Mouse (Mus musculus) B cell, adult 2 months (primary cell): ENCODE data around the gene Crx.
A peak's percentile ranks its signal among the peaks of the same experiment; 100 is the strongest.
"Not testable (repeated sequence)": the region's sequence is repeated elsewhere in the genome, so short reads cannot be mapped to it uniquely, and the experiment has no call there.

Source experiments
- DNase-seq, 2 experiments: peaks; one replicate each; pipeline ENCODE4 v3.0.0; 2022

Crx gene

DNA sequence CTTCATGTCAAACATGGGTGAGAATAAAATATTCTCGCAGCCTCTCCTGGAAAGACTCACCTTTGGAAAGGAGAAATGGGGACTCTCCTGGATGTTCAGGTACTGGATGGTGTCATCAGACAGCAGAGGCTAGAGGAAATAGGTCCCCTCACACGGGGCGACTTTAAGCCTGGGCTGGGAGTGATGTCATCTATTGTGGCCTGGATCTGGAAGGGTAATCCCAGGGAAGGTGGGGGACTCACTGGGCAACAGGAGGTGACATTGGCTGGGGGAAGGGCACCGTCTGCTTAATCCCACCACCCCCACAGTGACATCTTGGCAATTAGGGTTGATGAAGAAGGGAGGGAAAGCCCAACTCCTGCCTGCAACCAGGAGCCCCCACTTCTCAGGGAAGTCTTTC lies at the start of gene Crx:
Gene Crx (minus strand): TSS at position 213 of the 400 bp plus-strand sequence.
- no peak for DNase-seq

DNA sequence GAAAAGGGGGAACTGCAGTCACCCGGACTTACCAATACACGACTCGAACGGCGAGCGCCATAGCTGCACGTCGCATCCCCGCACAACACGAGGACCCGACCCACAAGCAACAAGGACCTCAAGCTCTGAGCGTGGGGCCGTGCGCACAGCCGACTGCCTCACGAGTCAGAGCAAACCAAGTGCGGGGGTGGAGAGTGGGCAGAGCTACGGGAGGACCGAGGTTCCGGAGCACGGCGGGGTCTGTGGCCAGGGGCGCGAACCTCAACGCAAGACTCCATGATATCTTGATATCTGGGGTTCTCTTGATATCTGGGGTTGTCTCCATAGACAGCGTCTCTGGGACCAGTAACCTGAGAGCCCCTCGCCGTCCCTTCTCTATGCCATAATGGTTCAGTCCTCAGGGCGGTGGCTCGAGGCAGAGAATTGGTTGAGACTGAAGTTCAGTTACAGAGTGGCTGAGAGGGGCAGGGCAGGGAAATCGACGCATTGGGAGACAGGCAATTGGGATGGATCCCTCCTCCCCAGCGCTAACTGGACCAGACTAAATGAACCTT lies 42.5 kb upstream of the Crx start, which contains the start of gene Selenow:
Gene Selenow (minus strand): TSS at position 183 of the 554 bp plus-strand sequence.
- DNase-seq: peak; percentile 94 to 95

DNA sequence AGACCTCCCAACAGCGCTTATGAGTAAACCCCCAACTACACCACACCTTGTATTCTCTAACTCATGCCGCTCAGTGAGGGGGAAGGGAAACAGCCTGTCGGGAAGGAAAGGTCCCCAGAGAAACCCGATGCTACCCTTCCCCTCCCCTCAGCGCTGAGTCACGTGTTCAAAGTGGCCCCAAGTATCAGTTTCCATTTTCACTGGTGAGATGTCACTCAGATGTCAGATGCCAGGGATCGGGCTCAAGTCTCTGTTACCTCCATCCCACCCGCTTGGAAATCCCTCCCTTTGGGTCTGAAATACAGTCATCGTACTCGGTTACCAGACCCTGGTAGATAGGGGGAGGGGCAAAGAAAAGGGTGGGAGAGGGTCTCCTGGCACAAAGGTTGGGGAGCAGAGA lies 42.0 kb upstream of the Crx start:
- DNase-seq: peak; percentile 61 to 66

DNA sequence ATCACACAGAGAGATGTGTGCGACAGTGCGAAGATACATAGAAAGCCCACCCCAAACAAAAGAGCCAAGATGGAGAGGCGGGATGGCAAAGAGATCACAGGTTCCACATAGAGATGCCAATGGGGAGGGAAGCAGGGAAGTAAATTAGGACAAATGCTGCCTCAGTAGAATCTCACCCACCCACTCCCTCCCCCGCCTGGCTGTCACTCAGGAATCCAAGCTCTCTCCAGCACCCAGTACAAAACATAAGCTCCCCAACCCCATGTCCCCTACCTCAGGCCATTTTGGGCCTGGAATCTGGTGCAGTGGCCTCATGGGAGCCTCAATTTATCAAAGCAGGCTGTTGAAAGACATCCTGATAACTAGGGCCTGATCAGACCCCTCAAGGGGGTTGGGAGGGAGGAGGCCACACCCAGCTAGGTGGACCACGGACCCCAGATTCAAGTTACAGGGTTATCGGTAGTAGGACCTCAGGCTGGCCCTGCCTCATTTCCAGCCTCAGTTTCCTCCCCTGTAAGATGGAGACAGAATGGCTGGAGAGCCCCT lies 41.0 kb upstream of the Crx start:
- no peak for DNase-seq

DNA sequence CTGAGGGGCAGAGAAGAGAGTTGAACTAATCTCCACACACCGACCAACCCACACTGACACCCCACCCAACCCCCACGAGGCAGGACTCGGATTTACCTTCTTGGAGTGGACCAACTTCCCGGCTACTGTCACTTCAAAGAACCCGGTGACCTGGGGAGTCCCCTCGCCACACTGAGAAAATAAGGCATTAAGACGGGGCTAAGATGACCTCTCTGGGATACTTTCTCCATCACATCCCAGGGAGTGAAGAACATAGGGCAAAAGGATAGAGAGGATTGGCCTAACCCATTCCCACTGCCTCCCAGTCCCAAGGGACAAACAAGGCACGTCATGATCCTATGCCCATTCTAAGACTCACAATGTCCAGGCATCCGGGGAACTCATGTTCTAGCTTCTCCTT lies 40.2 kb upstream of the Crx start:
- DNase-seq: no peak

DNA sequence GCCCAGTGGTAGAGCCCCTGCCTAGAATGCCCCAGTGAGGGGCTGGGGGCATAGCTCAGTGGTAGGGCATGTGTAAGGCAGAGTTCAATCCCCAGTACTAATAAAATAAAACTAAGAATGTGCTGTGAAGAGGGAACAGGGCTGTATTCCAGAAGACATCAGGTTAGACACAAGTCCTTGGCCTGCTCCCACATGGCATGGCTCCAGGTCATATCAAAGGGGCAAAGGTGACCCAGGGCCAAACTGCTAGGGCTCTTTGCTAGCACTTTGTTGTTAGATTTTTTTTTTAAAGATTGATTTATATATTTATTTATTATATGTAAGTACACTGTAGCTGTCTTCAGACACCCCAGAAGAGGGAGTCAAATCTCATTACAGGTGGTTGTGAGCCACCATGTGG lies 38.6 kb upstream of the Crx start:
- no peak for DNase-seq

DNA sequence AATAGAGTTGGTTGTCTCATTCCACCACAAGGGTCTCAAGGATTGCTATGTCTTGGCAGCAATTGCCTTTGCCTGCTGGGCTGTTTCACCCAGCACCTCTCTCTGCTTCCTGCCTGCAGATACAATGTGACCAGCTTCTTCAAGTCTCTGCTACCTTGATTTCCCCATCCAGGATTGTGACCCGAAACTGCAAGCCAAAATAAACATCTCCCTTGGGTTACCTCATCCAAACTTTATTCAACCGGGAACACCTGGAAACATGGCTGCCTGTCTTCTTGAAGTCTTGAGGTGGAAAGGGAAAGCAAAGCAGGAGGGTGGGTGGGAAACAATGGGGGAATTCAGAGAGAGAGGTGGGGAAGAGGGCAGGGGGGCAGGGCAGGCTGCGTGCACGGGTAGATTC lies 37.2 kb upstream of the Crx start:
- DNase-seq: no peak

DNA sequence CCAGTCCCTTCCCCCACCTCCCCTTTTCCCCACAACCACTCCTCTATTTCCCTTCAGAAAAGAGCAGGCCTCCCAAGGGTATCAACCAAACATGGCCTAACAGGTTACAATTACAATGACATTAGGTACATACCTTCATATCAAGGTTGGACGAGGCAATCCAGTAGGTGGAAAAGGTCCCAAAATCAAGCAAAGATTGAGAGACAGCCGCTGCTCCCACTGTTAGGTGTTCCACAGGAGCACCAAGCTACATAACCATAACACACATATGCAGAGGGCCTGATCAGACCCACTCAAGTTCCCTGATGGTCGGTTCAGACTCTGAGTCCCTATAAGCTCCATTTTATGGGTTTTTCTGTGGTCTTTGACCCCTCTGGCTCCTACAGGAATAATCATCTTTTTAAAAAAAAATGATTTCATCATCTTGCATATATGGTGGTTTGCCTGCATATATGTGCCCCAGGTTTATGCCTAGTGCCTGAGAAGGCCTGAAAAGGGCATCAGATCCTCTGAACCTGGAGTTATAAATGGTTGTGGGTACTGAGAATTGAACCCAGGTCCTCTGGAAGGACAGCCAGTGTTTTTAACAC lies 36.5 kb upstream of the Crx start:
- DNase-seq: no peak

DNA sequence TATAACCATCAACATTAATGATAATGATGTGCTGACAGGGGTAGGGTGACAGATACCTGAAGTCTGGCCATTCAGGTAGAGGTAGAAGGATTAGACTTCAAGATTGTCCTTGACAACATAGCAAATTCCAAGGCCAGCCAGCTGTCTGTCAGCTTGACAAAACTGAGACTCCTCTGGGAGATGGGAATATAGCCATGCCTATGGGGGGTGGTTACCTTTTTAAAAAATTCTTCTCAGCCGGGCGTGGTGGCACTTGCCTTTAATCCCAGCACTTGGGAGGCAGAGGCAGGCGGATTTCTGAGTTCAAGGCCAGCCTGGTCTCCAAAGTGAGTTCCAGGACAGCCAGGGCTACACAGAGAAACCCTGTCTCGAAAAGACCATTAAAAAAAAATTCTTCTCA lies 35.9 kb upstream of the Crx start:
- not testable (repeated sequence) for DNase-seq

DNA sequence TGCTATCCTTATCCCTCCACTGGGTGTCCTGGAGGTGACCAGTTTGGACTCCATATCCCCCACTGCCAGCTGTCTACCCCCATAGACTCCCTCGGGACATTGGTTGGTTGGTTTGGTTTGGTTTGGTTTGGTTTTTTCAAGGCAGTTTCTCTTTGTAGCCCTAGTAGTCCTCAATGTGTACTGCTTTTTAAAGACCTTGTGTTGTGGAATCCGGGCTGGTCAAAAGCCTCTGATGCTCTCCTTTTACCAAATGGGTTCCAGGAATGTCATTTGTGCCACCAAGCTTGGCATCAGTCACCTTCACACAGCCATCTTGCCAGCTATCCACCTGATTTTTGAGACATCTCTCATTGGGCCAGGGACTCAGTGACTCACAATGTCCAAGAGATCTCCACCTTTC lies 35.0 kb upstream of the Crx start:
- no peak for DNase-seq

DNA sequence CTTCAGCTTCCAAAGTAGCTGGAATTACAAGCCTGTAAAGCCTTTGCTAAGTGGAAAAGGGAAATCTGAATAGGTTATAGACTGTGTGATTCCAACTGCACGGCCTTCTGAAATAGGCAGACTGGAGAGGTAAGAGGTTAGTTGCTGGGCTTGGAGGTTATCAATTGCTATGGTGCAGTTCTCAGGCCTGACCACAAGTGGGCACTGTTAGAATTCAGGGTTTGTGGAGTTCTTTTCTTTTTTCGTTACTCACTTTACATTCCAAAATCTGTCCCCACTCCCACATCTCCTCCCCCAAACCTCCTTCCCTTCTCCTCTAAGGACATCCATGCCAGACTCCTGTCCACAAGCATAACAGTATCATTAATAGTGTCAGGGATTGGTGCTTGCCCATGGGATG lies 34.5 kb upstream of the Crx start:
- DNase-seq: peak; percentile 71 to 72

DNA sequence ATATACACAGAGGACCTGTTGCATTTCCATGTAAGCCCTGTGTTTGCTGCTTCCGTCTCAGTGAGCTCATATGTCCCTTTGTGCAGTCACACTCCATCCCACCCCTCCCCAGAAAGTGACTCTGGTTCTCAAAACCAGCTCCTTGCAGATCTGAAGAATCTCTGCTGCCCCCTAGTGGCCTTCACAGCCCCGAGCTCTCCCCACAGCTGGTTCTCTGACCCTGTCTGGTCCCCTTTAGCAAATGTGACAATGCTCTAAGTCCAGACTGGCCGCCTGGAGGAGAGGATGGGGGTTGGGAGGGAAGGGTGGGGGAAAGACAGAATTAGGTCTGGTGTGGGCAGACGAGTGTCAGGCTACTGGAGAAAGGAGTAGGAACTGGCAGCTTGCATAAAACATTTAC lies 32.4 kb upstream of the Crx start:
- peak; percentile 84 for DNase-seq

DNA sequence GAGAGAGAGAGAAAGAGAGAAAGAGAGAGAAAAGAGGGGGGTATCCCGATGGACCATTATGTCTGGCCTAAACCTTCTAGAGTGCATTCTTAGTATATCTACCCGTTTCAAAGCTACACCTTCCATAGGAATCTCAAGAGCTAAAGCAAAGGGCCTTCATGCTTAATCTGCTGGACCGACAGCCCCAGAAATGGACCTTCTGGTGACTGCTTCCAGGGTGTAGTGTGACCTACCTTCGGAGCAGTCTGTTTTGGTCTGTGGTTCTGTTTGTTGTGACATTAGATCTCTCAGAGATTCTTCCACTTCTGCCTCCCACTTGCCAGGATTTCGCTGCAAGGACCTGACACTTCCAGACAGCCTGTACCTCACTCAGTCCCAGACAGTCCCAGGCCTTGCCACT lies 30.8 kb upstream of the Crx start:
- no peak for DNase-seq

DNA sequence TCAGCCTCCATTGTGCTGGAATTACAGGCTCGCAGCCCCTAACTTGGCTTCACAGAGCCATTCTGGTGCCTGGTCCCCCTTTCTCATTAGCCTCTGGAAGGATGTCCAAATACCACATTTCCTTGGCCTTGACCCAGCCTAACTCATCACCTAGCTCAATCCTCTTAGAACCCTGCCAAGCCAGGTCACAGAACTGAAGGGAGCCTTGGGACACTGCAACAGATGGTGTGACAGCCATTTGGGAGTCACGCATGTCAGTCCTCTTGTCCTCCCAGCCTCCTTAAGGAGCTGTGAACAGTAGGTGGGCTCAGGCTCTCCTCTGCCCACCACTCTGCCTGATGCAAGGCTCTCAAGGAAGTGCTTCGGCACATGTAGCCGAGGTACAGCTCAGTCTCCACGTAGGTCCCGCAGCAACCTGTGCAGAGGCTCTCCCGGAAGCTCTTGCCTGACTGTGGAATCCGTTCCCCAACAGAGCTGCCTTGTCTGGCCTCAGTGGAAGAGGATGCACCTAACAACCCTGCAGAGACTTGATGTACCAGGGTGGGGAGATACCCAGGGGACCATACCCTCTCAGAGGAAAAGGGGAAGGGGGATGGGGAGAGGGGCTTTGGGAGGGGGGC lies 28.3 kb upstream of the Crx start:
- DNase-seq: no peak

DNA sequence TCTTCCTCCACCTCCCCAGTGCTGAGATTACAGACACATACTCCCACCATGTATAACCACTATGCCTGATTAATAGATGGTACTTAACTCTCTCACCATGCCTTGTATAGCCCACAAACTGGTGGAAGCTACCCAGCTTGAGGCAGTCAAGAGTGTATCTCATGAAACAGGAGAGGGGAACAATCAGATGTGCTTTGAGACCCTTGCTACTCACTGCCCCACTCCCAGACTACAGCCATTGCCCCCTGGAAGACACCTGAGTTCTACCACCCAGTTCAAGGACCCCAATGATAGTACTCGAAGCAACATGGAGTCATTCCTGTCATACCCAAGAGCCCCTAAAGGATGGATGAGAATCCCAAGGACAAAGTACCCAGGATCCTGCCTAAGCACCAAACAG lies 26.8 kb upstream of the Crx start:
- DNase-seq: no peak

DNA sequence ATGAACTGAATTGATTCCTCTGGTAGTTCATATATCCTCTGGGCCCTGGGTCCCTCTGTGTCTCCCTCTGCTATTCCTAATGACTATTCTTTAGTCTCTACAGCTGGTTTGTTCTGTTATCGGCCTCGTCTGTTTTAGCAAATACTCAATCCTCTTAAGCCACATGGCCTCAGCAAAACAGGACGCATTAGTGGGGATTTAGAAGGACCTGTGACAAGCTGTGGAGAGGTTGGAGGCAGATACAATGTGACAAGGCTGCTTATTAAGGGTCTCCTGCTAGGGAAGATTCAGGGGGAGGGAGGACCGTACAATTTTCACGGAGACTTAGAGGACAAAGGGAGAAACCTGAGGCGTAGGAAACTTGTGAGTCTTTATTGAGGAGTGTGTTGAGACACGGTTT lies 26.1 kb upstream of the Crx start:
- DNase-seq: no peak

DNA sequence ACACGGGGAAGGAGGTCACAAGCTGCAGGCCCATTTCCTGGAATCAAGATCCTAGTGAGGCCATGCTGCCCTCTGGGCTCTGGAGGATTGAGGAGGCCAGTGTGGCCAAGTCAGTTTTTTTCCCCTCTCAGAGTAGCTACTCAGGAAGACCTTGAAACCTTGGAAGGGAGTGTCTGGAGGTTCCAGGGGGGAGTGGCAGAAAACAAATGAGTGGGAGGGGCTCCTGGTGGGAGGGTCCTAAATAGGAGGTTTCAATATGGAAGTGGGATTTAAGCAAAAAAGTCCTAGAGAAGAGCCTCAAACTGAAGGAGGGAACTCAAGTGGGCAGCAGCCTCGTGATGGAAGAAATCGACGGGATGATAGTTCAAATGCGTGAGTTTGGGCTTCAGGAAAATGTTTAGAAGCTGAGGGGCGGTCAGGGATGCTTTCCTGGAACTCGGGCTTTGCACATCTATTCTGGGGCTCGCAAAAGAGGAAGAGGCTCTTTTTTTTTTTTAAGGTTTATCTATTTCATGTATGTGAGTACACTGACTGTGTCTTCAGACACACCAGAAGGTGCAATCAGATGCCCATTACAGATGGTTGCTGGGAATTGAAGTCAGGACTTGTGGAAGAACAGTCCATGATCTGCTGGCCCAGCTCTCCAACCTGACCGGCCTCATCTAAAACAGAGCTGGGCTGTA lies 21.7 kb upstream of the Crx start:
- DNase-seq: no peak

DNA sequence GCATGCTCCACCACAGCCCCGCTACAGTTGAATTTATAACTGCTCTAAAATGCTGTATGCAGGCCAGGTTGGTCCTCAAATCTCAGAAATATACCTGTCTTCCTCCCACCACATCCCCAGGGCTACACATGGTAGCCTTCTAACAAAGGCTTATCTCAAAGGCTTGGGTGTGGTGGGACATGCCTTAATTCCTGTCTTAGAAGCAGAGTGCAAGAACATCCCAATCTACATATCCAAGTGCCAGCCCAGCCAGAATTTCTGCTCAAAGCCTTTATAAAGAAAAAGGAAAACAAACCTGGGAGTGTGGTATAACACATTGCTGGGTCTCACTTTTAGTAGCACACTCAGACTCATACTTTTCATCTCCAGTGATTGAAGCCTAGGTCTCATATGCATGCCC lies 14.5 kb upstream of the Crx start:
- DNase-seq: no peak

DNA sequence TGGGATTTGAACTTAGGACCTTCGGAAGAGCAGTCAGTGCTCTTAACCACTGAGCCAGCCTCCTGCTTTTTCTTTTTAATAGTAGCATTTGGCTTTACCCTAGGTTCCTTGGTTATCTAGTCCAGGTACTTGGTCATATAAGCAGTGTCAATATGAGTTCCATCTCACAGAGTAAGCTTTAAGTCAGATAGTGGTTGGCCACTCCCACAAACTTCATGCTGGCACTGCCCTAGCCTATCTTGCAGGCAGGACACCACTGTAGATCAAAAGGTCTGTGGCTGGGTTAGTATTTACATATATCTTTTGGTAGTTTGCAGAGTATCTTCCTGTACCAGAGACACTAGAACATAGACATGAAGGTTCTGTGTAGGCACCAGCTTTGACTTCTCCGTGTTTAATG lies 4.4 kb upstream of the Crx start:
- DNase-seq: no peak

DNA sequence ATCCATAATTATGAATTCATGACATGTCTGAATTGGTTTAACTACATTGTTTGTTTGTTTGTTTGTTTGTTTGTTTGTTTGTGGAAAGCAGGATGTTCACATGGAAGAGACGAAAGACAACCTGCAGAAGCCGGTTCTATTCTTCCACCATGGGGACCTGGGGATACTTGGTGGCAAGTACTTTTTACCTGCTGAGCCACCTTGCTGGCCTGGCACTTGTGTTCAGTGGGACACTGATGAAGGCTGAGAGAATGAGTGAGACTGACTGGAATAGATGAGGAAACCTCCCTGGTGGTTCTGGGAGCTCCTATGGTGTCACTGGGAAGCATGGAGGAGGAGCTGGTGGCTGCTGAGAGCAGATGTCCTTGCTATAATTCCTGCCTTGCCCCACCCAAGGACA lies 2.5 kb upstream of the Crx start, which contains the start of gene Crxos:
Gene Crxos (plus strand): TSS at position 301 of the 400 bp plus-strand sequence.
- no peak for DNase-seq

DNA sequence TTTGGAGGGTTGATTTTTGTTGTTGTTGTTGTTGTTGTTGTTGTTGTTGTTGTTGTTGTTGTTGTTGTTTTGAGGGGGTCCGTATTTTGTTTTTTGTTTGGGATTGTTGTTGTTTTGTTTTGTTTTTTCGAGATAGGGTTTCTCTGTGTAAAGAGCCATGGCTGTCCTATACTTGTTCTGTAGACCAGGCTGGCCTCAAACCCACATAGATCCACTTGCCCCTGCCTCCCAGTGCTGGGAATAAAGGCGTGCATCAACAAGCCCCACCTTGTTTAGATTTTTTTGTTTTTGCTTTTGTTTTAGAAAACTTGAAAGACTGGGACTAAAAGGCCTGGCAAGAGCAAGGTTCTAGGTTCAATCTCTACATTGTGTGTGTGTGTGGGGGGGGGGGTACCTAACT lies 2.1 kb upstream of the Crx start:
- DNase-seq: no peak

DNA sequence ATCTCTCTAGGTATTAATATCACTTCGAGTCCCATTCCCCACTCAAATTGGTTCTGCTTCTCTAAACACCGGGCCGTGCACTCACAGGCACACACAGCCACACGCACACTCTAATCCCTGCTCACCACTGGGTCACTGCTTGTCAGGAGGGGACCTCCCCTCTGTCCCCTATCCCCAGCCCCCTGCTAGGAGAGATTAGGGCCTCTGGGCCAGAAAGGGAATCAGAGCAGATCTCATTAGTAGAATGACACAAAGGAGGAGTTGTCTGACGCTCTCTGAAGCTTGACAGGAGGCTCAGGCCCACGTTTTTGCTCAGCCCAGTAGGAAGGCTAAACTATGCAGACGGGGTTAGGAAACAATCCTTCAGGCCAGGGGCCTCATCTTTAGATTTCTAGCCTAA lies 1.6 kb upstream of the Crx start:
- DNase-seq: no peak

DNA sequence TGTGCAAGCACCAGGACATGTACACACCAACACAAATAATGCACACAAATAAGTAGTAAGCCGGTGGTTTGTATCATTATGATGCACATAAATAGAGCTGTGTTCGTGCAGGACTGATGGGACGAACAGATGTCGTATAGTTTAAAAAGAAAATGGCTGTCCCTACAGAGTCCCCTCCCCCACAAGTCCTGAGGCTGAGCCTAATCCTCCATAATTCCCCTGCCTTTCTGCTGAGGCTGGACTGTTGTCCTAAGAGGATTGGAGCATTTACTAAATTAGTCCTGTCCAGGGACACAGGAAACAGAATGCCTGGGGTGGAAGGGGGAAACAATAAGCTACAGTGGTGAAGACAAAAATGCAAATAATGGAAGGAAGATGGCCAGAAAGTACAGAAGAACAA lies 15.7 kb downstream of the Crx start:
- DNase-seq: no peak

DNA sequence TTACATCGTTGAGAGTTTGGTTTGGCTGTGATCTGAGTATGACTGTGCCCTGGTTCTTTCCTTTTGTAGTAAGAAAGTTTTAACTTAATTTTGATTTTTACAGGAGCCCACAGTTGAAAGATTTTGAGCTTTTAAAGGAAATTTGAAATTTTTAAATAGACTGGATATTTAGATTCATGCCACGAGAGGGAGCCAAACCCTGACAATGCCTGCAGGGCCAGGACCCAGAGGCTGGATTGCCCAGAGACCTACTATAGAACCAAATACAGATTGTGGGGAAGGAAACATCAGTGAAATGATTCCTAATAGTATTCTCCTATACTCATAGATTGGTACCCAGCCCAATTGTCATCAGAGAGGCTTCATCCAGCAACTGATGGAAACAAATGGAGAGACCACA lies 20.1 kb downstream of the Crx start:
- no peak for DNase-seq
